In genomic region chr11:40592056-40592455, GRCm38 (mm10) we compare ENCODE assay signal across 17 mouse cellular contexts.
A peak's percentile ranks its signal among the peaks of the same experiment; 100 is the strongest.
DNase-seq lines count a peak whose midpoint lies in the region; TF ChIP-seq lines count a peak whose summit lies in the region.
"Had no signal": no experiment of that assay in that cellular context is flagged by ENCODE, and none has a peak within 500 bp of the region (broad histone marks: within the 10 kb centered on the region; RNA-seq: fewer than 3 reads in every experiment).

No protein-coding gene starts in this region.

- peak; percentile 3 to 8 for DNase-seq in cerebellum, postnatal 36 days
- no peak for DNase-seq in cerebellum, adult 8-10 months
- no peak for DNase-seq in layer of hippocampus, adult 2 months (ENCODE audit: low spot score in 2 of 2)
- DNase-seq in layer of hippocampus, postnatal 36 days: no peak
- DNase-seq in 3T3-L1 (ENCODE audit: low read depth, low spot score): peak; percentile 98
- peak; percentile 28 for DNase-seq in brain, adult 2 months (ENCODE audit: low read depth, low spot score)
- DNase-seq in embryo, embryonic 11 days: no peak
- no peak for DNase-seq in adrenal gland, postnatal 36 days
- DNase-seq: cerebellum, adult 9-10 months; heart, postnatal 14 days; kidney, adult 8-10 months; kidney, postnatal 36 days; lung, postnatal 14 days; right cerebral cortex, postnatal 25 days; thymus, postnatal 14 days had no signal

- peak overlapping the region; percentile 23; the same call in 1 of the 2 replicates for H3K27ac ChIP-seq in layer of hippocampus, adult 2 months
- H3K27ac ChIP-seq: limb, embryonic 13.5 days; neural tube, embryonic 12.5 days had no signal

- no peak overlapping the region for H3K4me3 ChIP-seq in layer of hippocampus, adult 2 months
- H3K4me3 ChIP-seq: limb, embryonic 13.5 days; neural tube, embryonic 12.5 days had no signal

- TF ChIP-seq CTCF in layer of hippocampus, adult 2 months (conservative IDR thresholded peaks at IDR 0.05): no peak

Comparison
In these comparisons a context has a peak if more than half of its experiments do, and no peak if none do; other contexts are left out.
1. DNase-seq: peak in cerebellum, postnatal 36 days (2 of 2), 3T3-L1 (single experiment) and brain, adult 2 months (single experiment); none in cerebellum, adult 8-10 months (single experiment), layer of hippocampus, adult 2 months (0 of 2), layer of hippocampus, postnatal 36 days (0 of 2), embryo, embryonic 11 days (single experiment) and adrenal gland, postnatal 36 days (0 of 2).